Mouse (Mus musculus) kidney, embryonic 16.5 days (tissue): Measurements from ENCODE around the gene Arl2bp. TPM values are rescaled to one million over a fixed set of nuclear protein-coding genes. Genes with fewer than 3 reads are reported as not detected.

Experiments used
- ATAC-seq: fragments of 200-750 bp; cut with Nextera tagmentation; 2 replicates; pipeline ENCODE4 v1.8.0; 2017; ENCODE audit warnings: moderate TSS enrichment; ENCODE audit not compliant: low FRiP score, low TSS enrichment
- H3K27ac ChIP-seq: fragments of 300-500 bp; sonication (generic); 2 replicates; pipeline ENCODE4 v1.5.1; 2014; ENCODE audit warnings: low read length
- H3K27me3 ChIP-seq: fragments of 300-500 bp; sonication (generic); 2 replicates; pipeline ENCODE4 v1.6.1; 2014; ENCODE audit warnings: low read length, control low read depth, mixed read lengths; ENCODE audit not compliant: insufficient read depth
- H3K36me3 ChIP-seq: fragments of 300-500 bp; sonication (generic); 2 replicates; pipeline ENCODE4 v1.6.1; 2014; ENCODE audit warnings: low read length, control low read depth, mixed read lengths; ENCODE audit not compliant: insufficient read depth
- H3K4me1 ChIP-seq: fragments of 300-500 bp; sonication (generic); 2 replicates; pipeline ENCODE4 v1.6.1; 2014; ENCODE audit warnings: low read length, control low read depth, mixed read lengths; ENCODE audit not compliant: insufficient read depth
- H3K4me2 ChIP-seq: fragments of 300-500 bp; sonication (generic); replicated peaks from 2 replicates; pipeline ENCODE4 v1.6.1; 2014; ENCODE audit warnings: low read depth, low read length
- H3K4me3 ChIP-seq: fragments of 300-500 bp; sonication (generic); 2 replicates; pipeline ENCODE4 v1.5.1; 2014; ENCODE audit warnings: mild to moderate bottlenecking, low read length
- H3K9ac ChIP-seq: fragments of 300-500 bp; sonication (generic); replicated peaks from 2 replicates; pipeline ENCODE4 v1.6.1; 2014; ENCODE audit warnings: low read length
- H3K9me3 ChIP-seq: fragments of 300-500 bp; sonication (generic); 2 replicates; pipeline ENCODE4 v1.6.1; 2016; ENCODE audit warnings: low read length, control low read depth
- WGBS: fragments of 180-500 bp; shearing (Covaris S2); extraction: QIAGEN DNeasy Blood & Tissue Kit; methylation state at CpG from one replicate; pipeline ENCODE4 v1.1.7; 2014; 5-methylcytosine and 5-hydroxymethylcytosine counted together
- polyA plus RNA-seq: library from polyadenylated mRNA; unstranded; fragments of >200 nt; fragmentation: Nextera tagmentation; extraction: Ambion mirVana; gene quantifications from 2 replicates; pipeline ENCODE4 v1.2.1, GENCODE M21; 2015

The Arl2bp gene
- polyA plus RNA-seq, 1 experiment from 2014 or later = 133 TPM

- H3K9ac ChIP-seq = peak overlapping the region; percentile 53; the same call in 1 of the 2 replicates
- peak overlapping the region; percentile 68 for H3K4me2 ChIP-seq
- H3K27ac ChIP-seq = peak overlapping the region; percentile 38; the same call in 1 of the 2 replicates
- H3K36me3 ChIP-seq = no peaks in the 10 kb centered on the region
- H3K27me3 ChIP-seq = peaks cover under 1% of the 10 kb centered on the region; the same call in 1 of the 2 replicates
- under 1% methylated on average over 35 of the region's 35 CpGs for WGBS
- no peaks in the 10 kb centered on the region for H3K9me3 ChIP-seq
- peak overlapping the region; percentile 66 for H3K4me3 ChIP-seq
- H3K4me1 ChIP-seq = no peaks in the 10 kb centered on the region
- ATAC-seq = peak; percentile 82
Observed at GRCm38 (mm10) chr8:94702844-94703813, 36.7 kb downstream of the Arl2bp start.

GRCm38 (mm10) chr8:94703972-94704668 is 37.7 kb downstream of the Arl2bp start:
- Histone ChIP-seq H3K27ac (no peak overlapping the region), H3K36me3 (no peaks in the 10 kb centered on the region), H3K9ac (peak overlapping the region; percentile 32), H3K9me3 (no peaks in the 10 kb centered on the region), H3K4me2 (peak overlapping the region; percentile 68), H3K27me3 (no peaks in the 10 kb centered on the region), H3K4me1 (no peaks in the 10 kb centered on the region), H3K4me3 (peak overlapping the region; percentile 66)
- WGBS = under 1% methylated on average over 35 of the region's 35 CpGs
- peak; percentile 92 for ATAC-seq

- peak overlapping the region; percentile 66 for H3K4me3 ChIP-seq
- H3K9me3 ChIP-seq = no peaks in the 10 kb centered on the region
- no peak for ATAC-seq
- H3K27me3 ChIP-seq = no peaks in the 10 kb centered on the region
- H3K36me3 ChIP-seq = no peaks in the 10 kb centered on the region
- peak overlapping the region; percentile 64 for H3K4me2 ChIP-seq
- H3K27ac ChIP-seq = no peak overlapping the region
- 18% methylated on average over 9 of the region's 9 CpGs for WGBS
- H3K9ac ChIP-seq = peak overlapping the region; percentile 32
- no peaks in the 10 kb centered on the region for H3K4me1 ChIP-seq
Observed at GRCm38 (mm10) chr8:94704669-94704984, 38.2 kb downstream of the Arl2bp start.

GRCm38 (mm10) chr8:94705581-94706245 is 39.3 kb downstream of the Arl2bp start:
- no peak overlapping the region for H3K9ac ChIP-seq
- no peaks in the 10 kb centered on the region for H3K4me1 ChIP-seq
- H3K27me3 ChIP-seq = no peaks in the 10 kb centered on the region
- no peaks in the 10 kb centered on the region for H3K36me3 ChIP-seq
- no peak overlapping the region for H3K4me3 ChIP-seq
- ATAC-seq = no peak
- H3K9me3 ChIP-seq = no peaks in the 10 kb centered on the region
- no peak overlapping the region for H3K27ac ChIP-seq
- 76% methylated on average over 10 of the region's 10 CpGs for WGBS
- no peak overlapping the region for H3K4me2 ChIP-seq

GRCm38 (mm10) chr8:94706732-94707395 is 40.5 kb downstream of the Arl2bp start:
- H3K36me3 ChIP-seq = no peaks in the 10 kb centered on the region
- H3K4me2 ChIP-seq = no peak overlapping the region
- WGBS = 67% methylated on average over 9 of the region's 9 CpGs
- H3K27me3 ChIP-seq = no peaks in the 10 kb centered on the region
- no peaks in the 10 kb centered on the region for H3K9me3 ChIP-seq
- no peak overlapping the region for H3K9ac ChIP-seq
- no peak for ATAC-seq
- no peak overlapping the region for H3K27ac ChIP-seq
- H3K4me3 ChIP-seq = no peak overlapping the region
- H3K4me1 ChIP-seq = no peaks in the 10 kb centered on the region

- no peaks in the 10 kb centered on the region for H3K27me3 ChIP-seq
- no peak overlapping the region for H3K4me2 ChIP-seq
- H3K27ac ChIP-seq = no peak overlapping the region
- no peak overlapping the region for H3K9ac ChIP-seq
- H3K4me1 ChIP-seq = no peaks in the 10 kb centered on the region
- H3K36me3 ChIP-seq = no peaks in the 10 kb centered on the region
- WGBS = 65% methylated on average over 8 of the region's 8 CpGs
- H3K9me3 ChIP-seq = no peaks in the 10 kb centered on the region
- H3K4me3 ChIP-seq = no peak overlapping the region
- ATAC-seq = no peak
Observed at GRCm38 (mm10) chr8:94710336-94710735, 43.9 kb downstream of the Arl2bp start.

- WGBS = 45% methylated on average over 5 of the region's 5 CpGs
- H3K9ac ChIP-seq = no peak overlapping the region
- no peaks in the 10 kb centered on the region for H3K27me3 ChIP-seq
- H3K9me3 ChIP-seq = no peaks in the 10 kb centered on the region
- no peak overlapping the region for H3K4me2 ChIP-seq
- no peak for ATAC-seq
- no peak overlapping the region for H3K4me3 ChIP-seq
- peak overlapping the region; percentile 37; the same call in 1 of the 2 replicates for H3K27ac ChIP-seq
- H3K36me3 ChIP-seq = no peaks in the 10 kb centered on the region
- H3K4me1 ChIP-seq = no peaks in the 10 kb centered on the region
Observed at GRCm38 (mm10) chr8:94711160-94711718, 44.8 kb downstream of the Arl2bp start.

- 60% methylated on average over 5 of the region's 5 CpGs for WGBS
- H3K27me3 ChIP-seq = no peaks in the 10 kb centered on the region
- H3K4me3 ChIP-seq = no peak overlapping the region
- no peak overlapping the region for H3K9ac ChIP-seq
- H3K36me3 ChIP-seq = no peaks in the 10 kb centered on the region
- H3K27ac ChIP-seq = no peak overlapping the region
- H3K4me2 ChIP-seq = no peak overlapping the region
- no peaks in the 10 kb centered on the region for H3K9me3 ChIP-seq
- ATAC-seq = no peak
- no peaks in the 10 kb centered on the region for H3K4me1 ChIP-seq
Observed at GRCm38 (mm10) chr8:94714556-94714955, 48.2 kb downstream of the Arl2bp start.

- Histone ChIP-seq H3K27ac (no peak overlapping the region), H3K4me1 (no peaks in the 10 kb centered on the region)
- WGBS = 74% methylated on average over 3 of the region's 3 CpGs
Observed at GRCm38 (mm10) chr8:94715871-94716270, 49.5 kb downstream of the Arl2bp start.

More at GRCm38 (mm10) chr8:94715871-94716270, 49.5 kb downstream of the Arl2bp start:
- no peak overlapping the region for H3K4me2 ChIP-seq
- H3K36me3 ChIP-seq = no peaks in the 10 kb centered on the region
- ATAC-seq = no peak
- H3K9ac ChIP-seq = no peak overlapping the region
- H3K4me3 ChIP-seq = no peak overlapping the region
- H3K9me3 ChIP-seq = no peaks in the 10 kb centered on the region
- no peaks in the 10 kb centered on the region for H3K27me3 ChIP-seq
